Mouse (Mus musculus): ENCODE data around the gene Mrvi1. TPM values are rescaled to one million over a fixed set of nuclear protein-coding genes. Genes with fewer than 3 reads are reported as not detected.

Mrvi1 gene
- polyA plus RNA-seq, 1 experiment from 2014 or later: 6.6 TPM

DNA sequence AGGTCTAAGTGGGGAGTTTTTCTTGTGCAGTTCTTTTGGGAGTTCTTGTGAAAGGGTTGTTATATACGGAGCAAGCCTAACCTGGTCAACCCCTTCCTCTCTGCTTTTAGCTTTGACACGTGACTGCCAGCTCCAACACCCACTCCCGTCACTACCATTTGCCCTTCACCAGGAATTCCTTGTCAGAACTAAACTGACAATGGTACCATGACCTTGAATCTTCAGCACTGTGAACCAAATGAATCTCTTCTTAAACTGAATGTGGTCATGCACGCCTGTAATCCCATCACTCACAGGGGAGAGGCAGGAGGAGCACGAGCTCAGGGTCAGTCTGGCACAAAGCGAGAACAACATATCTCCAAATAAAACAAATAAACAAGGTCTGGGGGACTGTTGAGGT, 115.1 kb downstream of the Mrvi1 start:
- WGBS (ENCODE audit: insufficient replicate concordance): 81% methylated on average over 6 of the region's 6 CpGs
- Histone ChIP-seq H3K9me3 (replicated peaks; ENCODE audit: control insufficient read depth, low read length) (no peaks in the 10 kb centered on the region), H3K36me3 (ENCODE audit: control insufficient read depth, insufficient read depth, low read length) (no peaks in the 10 kb centered on the region), H3K4me1 (ENCODE audit: control insufficient read depth, insufficient read depth, low read length) (peaks cover 5% of the 10 kb centered on the region), H3K27ac (ENCODE audit: low read depth, low read length) (no peak overlapping the region), H3K27me3 (ENCODE audit: control insufficient read depth, insufficient read depth, low read length) (no peaks in the 10 kb centered on the region), H3K4me3 (ENCODE audit: low read depth, low read length) (no peak overlapping the region), H3K9ac (ENCODE audit: low read depth, low read length) (no peak overlapping the region), H3K4me2 (no peak overlapping the region)
- ATAC-seq (replicated peaks; ENCODE audit: insufficient number of reproducible peaks, low FRiP score, low TSS enrichment): no peak

GRCm38 (mm10) chr7:110866021-110866420, 116.2 kb downstream of the Mrvi1 start:
- Histone ChIP-seq H3K4me2 (no peak overlapping the region), H3K27ac (ENCODE audit: low read depth, low read length) (no peak overlapping the region), H3K4me1 (ENCODE audit: control insufficient read depth, insufficient read depth, low read length) (peaks cover 5% of the 10 kb centered on the region), H3K27me3 (ENCODE audit: control insufficient read depth, insufficient read depth, low read length) (no peaks in the 10 kb centered on the region), H3K9me3 (replicated peaks; ENCODE audit: control insufficient read depth, low read length) (no peaks in the 10 kb centered on the region), H3K4me3 (ENCODE audit: low read depth, low read length) (no peak overlapping the region), H3K9ac (ENCODE audit: low read depth, low read length) (no peak overlapping the region), H3K36me3 (ENCODE audit: control insufficient read depth, insufficient read depth, low read length) (no peaks in the 10 kb centered on the region)
- ATAC-seq (replicated peaks; ENCODE audit: insufficient number of reproducible peaks, low FRiP score, low TSS enrichment): no peak
- WGBS (ENCODE audit: insufficient replicate concordance): 75% methylated on average over 3 of the region's 3 CpGs

- no peak overlapping the region for H3K4me2 ChIP-seq
- no peak for ATAC-seq (replicated peaks; ENCODE audit: insufficient number of reproducible peaks, low FRiP score, low TSS enrichment)
- no peak overlapping the region for H3K27ac ChIP-seq (ENCODE audit: low read depth, low read length)
- 77% methylated on average over 6 of the region's 6 CpGs for WGBS (ENCODE audit: insufficient replicate concordance)
- H3K27me3 ChIP-seq (ENCODE audit: control insufficient read depth, insufficient read depth, low read length): no peaks in the 10 kb centered on the region
- H3K9me3 ChIP-seq (replicated peaks; ENCODE audit: control insufficient read depth, low read length): no peaks in the 10 kb centered on the region
- H3K4me1 ChIP-seq (ENCODE audit: control insufficient read depth, insufficient read depth, low read length): peaks cover 5% of the 10 kb centered on the region
- no peak overlapping the region for H3K9ac ChIP-seq (ENCODE audit: low read depth, low read length)
- no peaks in the 10 kb centered on the region for H3K36me3 ChIP-seq (ENCODE audit: control insufficient read depth, insufficient read depth, low read length)
- no peak overlapping the region for H3K4me3 ChIP-seq (ENCODE audit: low read depth, low read length)
These were observed 116.7 kb downstream of the Mrvi1 start for GRCm38 (mm10) chr7:110865570-110865969.

DNA sequence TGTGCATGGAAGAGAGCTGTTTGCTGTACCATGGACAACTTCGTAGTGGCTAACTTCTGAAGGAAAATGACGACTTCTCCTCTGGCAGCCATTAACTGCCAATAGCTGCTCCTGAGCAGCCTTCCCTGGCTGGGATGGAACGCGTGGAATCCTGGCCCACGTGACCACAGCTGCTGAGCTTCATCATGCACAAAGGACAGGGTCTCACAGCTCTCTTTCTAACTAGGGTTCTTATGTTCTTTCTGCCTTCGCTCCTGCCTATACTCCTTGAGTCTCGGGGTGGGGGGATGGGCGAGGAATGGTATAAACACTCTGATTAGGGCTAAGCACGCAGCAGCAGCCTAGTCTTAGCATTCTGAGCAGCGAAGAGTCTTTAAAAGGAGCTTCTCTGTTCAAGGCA, 117.2 kb downstream of the Mrvi1 start:
- Histone ChIP-seq H3K27me3 (ENCODE audit: control insufficient read depth, insufficient read depth, low read length) (no peaks in the 10 kb centered on the region), H3K4me2 (peak overlapping the region; percentile 24), H3K9ac (ENCODE audit: low read depth, low read length) (peak overlapping the region; percentile 43; the same call in 1 of the 2 replicates), H3K4me1 (ENCODE audit: control insufficient read depth, insufficient read depth, low read length) (peaks cover 6% of the 10 kb centered on the region), H3K9me3 (replicated peaks; ENCODE audit: control insufficient read depth, low read length) (no peaks in the 10 kb centered on the region), H3K27ac (ENCODE audit: low read depth, low read length) (0 out of 2 replicates have a peak overlapping the region, but pooled peaks have one; percentile 22), H3K4me3 (ENCODE audit: low read depth, low read length) (no peak overlapping the region), H3K36me3 (ENCODE audit: control insufficient read depth, insufficient read depth, low read length) (no peaks in the 10 kb centered on the region)
- WGBS (ENCODE audit: insufficient replicate concordance): 26% methylated on average over 10 of the region's 10 CpGs
- ATAC-seq (replicated peaks; ENCODE audit: insufficient number of reproducible peaks, low FRiP score, low TSS enrichment): no peak

DNA sequence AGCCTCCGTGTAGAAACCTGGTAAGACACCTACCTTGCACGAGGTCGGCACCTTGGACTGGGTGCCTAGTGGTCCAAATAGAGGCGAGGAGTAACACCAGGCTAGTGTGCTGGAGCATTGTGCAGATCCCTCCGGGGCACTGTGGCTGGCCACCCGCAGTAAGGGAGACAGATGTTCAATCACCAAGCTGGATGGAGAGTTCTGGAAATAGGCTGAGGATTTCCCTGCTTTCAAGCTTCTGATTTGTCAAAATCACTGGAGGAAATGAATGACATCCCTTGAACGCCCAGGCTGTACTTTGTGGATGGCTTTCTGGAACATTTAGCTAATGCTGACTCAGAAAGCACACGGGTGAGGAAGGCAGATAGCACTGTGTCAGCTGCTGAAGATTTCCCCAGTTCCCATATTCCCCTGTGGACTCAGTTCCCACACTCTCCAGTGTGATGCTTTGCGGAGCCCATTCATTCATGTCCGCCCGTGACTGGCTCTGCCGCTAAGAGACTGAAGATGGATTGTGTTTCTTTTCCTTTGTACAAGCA, 119.4 kb downstream of the Mrvi1 start, which contains the start of gene Lyve1:
Gene Lyve1, minus strand, starts transcription at position 489 of the 539 bp plus-strand sequence.
- 66% methylated on average over 12 of the region's 12 CpGs for WGBS (ENCODE audit: insufficient replicate concordance)
- Histone ChIP-seq H3K4me1 (ENCODE audit: control insufficient read depth, insufficient read depth, low read length) (peaks cover 9% of the 10 kb centered on the region), H3K9ac (ENCODE audit: low read depth, low read length) (no peak within 1 kb of the TSS), H3K27ac (ENCODE audit: low read depth, low read length) (no peak within 1 kb of the TSS), H3K27me3 (ENCODE audit: control insufficient read depth, insufficient read depth, low read length) (no peaks in the 10 kb centered on the region), H3K4me3 (ENCODE audit: low read depth, low read length) (no peak within 1 kb of the TSS), H3K4me2 (no peak within 1 kb of the TSS), H3K9me3 (replicated peaks; ENCODE audit: control insufficient read depth, low read length) (no peaks in the 10 kb centered on the region), H3K36me3 (ENCODE audit: control insufficient read depth, insufficient read depth, low read length) (no peaks in the 10 kb centered on the region)
- ATAC-seq (replicated peaks; ENCODE audit: insufficient number of reproducible peaks, low FRiP score, low TSS enrichment): no peak

DNA sequence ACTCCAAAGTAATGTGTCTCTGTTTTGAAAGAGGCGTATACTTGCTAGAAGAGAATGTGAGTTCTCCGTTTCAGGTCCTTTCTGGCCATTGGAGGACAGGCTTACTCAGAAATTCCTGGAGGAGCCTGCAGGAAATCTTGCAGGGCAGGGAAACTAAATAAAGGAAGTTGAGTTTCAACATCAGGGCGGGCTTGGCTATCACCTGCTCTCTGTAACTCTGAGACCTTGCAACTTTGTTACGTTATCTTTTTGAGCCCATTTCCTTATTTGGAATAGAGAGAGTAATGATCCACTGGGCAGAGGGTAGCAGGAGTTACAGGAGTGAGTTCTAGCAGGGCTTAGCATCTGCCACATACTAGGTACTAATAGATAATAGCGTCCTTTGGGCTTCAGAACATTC, 122.1 kb downstream of the Mrvi1 start:
- no peak overlapping the region for H3K9ac ChIP-seq (ENCODE audit: low read depth, low read length)
- H3K27ac ChIP-seq (ENCODE audit: low read depth, low read length): no peak overlapping the region
- no peak; the same call in 1 of the 2 replicates for ATAC-seq (replicated peaks; ENCODE audit: insufficient number of reproducible peaks, low FRiP score, low TSS enrichment)
- H3K9me3 ChIP-seq (replicated peaks; ENCODE audit: control insufficient read depth, low read length): no peaks in the 10 kb centered on the region
- no peaks in the 10 kb centered on the region for H3K36me3 ChIP-seq (ENCODE audit: control insufficient read depth, insufficient read depth, low read length)
- H3K4me3 ChIP-seq (ENCODE audit: low read depth, low read length): no peak overlapping the region
- peaks cover 8% of the 10 kb centered on the region for H3K4me1 ChIP-seq (ENCODE audit: control insufficient read depth, insufficient read depth, low read length)
- WGBS (ENCODE audit: insufficient replicate concordance): 25% methylated on average over 5 of the region's 5 CpGs
- H3K27me3 ChIP-seq (ENCODE audit: control insufficient read depth, insufficient read depth, low read length): no peaks in the 10 kb centered on the region
- H3K4me2 ChIP-seq: no peak overlapping the region

DNA sequence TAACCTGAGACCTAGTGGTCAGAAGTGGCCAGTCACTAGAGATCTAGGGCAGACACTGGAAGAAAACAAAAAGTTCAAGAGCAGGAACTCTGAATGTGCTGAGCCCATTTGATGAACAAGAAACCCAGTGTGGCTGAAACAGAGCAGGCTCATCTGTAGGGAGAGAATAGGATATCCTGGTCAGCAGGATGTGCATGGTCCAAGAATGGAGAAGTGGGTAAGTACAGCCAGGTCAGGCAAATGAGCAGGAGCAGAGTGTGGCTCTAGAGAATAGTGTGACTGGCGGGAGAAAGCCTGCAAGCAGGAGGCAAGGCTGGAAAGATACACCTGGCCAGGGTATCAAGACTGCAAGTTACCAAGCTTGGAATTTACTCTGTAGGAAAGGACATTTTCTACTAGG, 126.7 kb downstream of the Mrvi1 start:
- H3K36me3 ChIP-seq (ENCODE audit: control insufficient read depth, insufficient read depth, low read length): no peaks in the 10 kb centered on the region
- H3K4me1 ChIP-seq (ENCODE audit: control insufficient read depth, insufficient read depth, low read length): peaks cover 14% of the 10 kb centered on the region
- no peaks in the 10 kb centered on the region for H3K9me3 ChIP-seq (replicated peaks; ENCODE audit: control insufficient read depth, low read length)
- H3K4me2 ChIP-seq: no peak overlapping the region
- H3K9ac ChIP-seq (ENCODE audit: low read depth, low read length): no peak overlapping the region
- WGBS (ENCODE audit: insufficient replicate concordance): 73% methylated on average over 1 of the region's 1 CpGs
- H3K4me3 ChIP-seq (ENCODE audit: low read depth, low read length): no peak overlapping the region
- no peak overlapping the region for H3K27ac ChIP-seq (ENCODE audit: low read depth, low read length)
- ATAC-seq (replicated peaks; ENCODE audit: insufficient number of reproducible peaks, low FRiP score, low TSS enrichment): no peak
- no peaks in the 10 kb centered on the region for H3K27me3 ChIP-seq (ENCODE audit: control insufficient read depth, insufficient read depth, low read length)

DNA sequence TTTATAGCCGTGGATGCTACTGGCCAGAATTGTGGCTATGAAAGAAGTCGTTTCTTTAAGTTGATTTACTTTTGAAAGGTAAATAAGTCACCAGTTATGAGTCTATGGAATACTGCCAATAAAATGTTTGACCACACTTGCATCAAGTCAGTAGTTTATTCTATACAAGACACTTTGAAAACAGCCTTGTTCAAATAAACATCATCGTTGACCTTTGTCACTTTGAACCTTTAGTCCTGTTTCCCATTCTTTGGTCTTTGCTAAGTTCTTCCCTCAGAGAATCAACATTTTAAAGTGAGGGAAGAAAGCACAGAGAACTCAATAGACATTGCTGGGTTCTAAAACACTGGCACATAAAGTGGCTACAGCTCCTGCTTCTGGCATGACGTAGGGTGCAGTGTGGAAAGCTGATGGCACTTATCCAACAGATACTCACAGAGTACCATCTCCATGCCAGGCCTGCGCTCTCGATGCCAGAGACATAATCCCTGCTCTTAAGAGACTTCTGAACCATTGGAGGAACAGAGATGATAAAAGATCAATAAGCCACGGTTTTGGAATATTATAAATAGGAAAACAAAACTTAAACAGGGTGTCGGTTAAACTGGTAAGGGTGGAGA, 127.2 kb downstream of the Mrvi1 start:
- Histone ChIP-seq H3K4me1 (ENCODE audit: control insufficient read depth, insufficient read depth, low read length) (peaks cover 13% of the 10 kb centered on the region), H3K9me3 (replicated peaks; ENCODE audit: control insufficient read depth, low read length) (no peaks in the 10 kb centered on the region), H3K4me3 (ENCODE audit: low read depth, low read length) (no peak overlapping the region), H3K4me2 (no peak overlapping the region), H3K9ac (ENCODE audit: low read depth, low read length) (no peak overlapping the region), H3K36me3 (ENCODE audit: control insufficient read depth, insufficient read depth, low read length) (no peaks in the 10 kb centered on the region), H3K27ac (ENCODE audit: low read depth, low read length) (no peak overlapping the region), H3K27me3 (ENCODE audit: control insufficient read depth, insufficient read depth, low read length) (no peaks in the 10 kb centered on the region)
- WGBS (ENCODE audit: insufficient replicate concordance): 75% methylated on average over 8 of the region's 8 CpGs
- ATAC-seq (replicated peaks; ENCODE audit: insufficient number of reproducible peaks, low FRiP score, low TSS enrichment): no peak

- no peak overlapping the region for H3K4me2 ChIP-seq
- no peaks in the 10 kb centered on the region for H3K9me3 ChIP-seq (replicated peaks; ENCODE audit: control insufficient read depth, low read length)
- no peak overlapping the region for H3K9ac ChIP-seq (ENCODE audit: low read depth, low read length)
- 69% methylated on average over 3 of the region's 3 CpGs for WGBS (ENCODE audit: insufficient replicate concordance)
- peaks cover 10% of the 10 kb centered on the region for H3K4me1 ChIP-seq (ENCODE audit: control insufficient read depth, insufficient read depth, low read length)
- H3K36me3 ChIP-seq (ENCODE audit: control insufficient read depth, insufficient read depth, low read length): no peaks in the 10 kb centered on the region
- no peak overlapping the region for H3K4me3 ChIP-seq (ENCODE audit: low read depth, low read length)
- no peak overlapping the region for H3K27ac ChIP-seq (ENCODE audit: low read depth, low read length)
- no peak for ATAC-seq (replicated peaks; ENCODE audit: insufficient number of reproducible peaks, low FRiP score, low TSS enrichment)
- H3K27me3 ChIP-seq (ENCODE audit: control insufficient read depth, insufficient read depth, low read length): no peaks in the 10 kb centered on the region
These were observed 127.7 kb downstream of the Mrvi1 start for GRCm38 (mm10) chr7:110854519-110854918.

Data from heart, embryonic 11.5 days (tissue).